Mouse (Mus musculus) adrenal gland, postnatal 4 days (tissue): ENCODE results near the gene Cox11. TPM values are rescaled to one million over a fixed set of nuclear protein-coding genes. Genes with fewer than 3 reads are reported as not detected.

Source experiments
- total RNA-seq, 2 experiments: library from RNA; stranded (reverse); gene quantifications; 2 replicates each; pipeline ENCODE4 v1.2.3; 2021

Gene Cox11
- total RNA-seq, 2 experiments from 2014 or later, result 22.1 to 23.4 TPM

Other genes with a start within 250 kb of the Cox11 start
- gene Hlf, start 247.3 kb upstream of the Cox11 start, total RNA-seq, result 10 to 100 TPM; 17.0 to 18.7 TPM
- 10 to 100 TPM; 11.5 to 12.4 TPM for gene Stxbp4, start 89 bp upstream of the Cox11 start, total RNA-seq
- gene Tom1l1, start 50.2 kb downstream of the Cox11 start, total RNA-seq, result 10 to 100 TPM; 31.2 to 35.5 TPM